Mouse (Mus musculus): ENCODE data around the gene Dcst2.

Dcst2 gene

GRCm38 (mm10) chr3:89364631-89365030, 2.9 kb downstream of the Dcst2 start:
- 57% methylated on average over 8 of the region's 8 CpGs for WGBS

GRCm38 (mm10) chr3:89365153-89365485, 3.3 kb downstream of the Dcst2 start, which contains the start of gene Dcst1:
Dcst1 (minus strand) TSS chr3:89365253.
- 89% methylated on average over 11 of the region's 11 CpGs for WGBS

GRCm38 (mm10) chr3:89365486-89366414, 4.0 kb downstream of the Dcst2 start:
- WGBS: 87% methylated on average over 20 of the region's 20 CpGs

GRCm38 (mm10) chr3:89367338-89367737, 5.6 kb downstream of the Dcst2 start:
- WGBS: 79% methylated on average over 11 of the region's 11 CpGs

- 64% methylated on average over 5 of the region's 5 CpGs for WGBS
These were observed 11.9 kb downstream of the Dcst2 start for GRCm38 (mm10) chr3:89373581-89374231.

GRCm38 (mm10) chr3:89377831-89378230, 16.1 kb downstream of the Dcst2 start:
- WGBS: 72% methylated on average over 4 of the region's 4 CpGs

GRCm38 (mm10) chr3:89378394-89379067, 16.8 kb downstream of the Dcst2 start:
- WGBS: 3% methylated on average over 29 of the region's 29 CpGs

GRCm38 (mm10) chr3:89379388-89380131, 17.8 kb downstream of the Dcst2 start:
- WGBS: 88% methylated on average over 31 of the region's 31 CpGs

- WGBS: 97% methylated on average over 14 of the region's 14 CpGs
These were observed 18.5 kb downstream of the Dcst2 start for GRCm38 (mm10) chr3:89380291-89380690.

- WGBS: 95% methylated on average over 18 of the region's 18 CpGs
These were observed 18.9 kb downstream of the Dcst2 start for GRCm38 (mm10) chr3:89380711-89381110.

- 91% methylated on average over 11 of the region's 11 CpGs for WGBS
These were observed 19.5 kb downstream of the Dcst2 start for GRCm38 (mm10) chr3:89381233-89381632.

- 91% methylated on average over 9 of the region's 9 CpGs for WGBS
These were observed 20.5 kb downstream of the Dcst2 start for GRCm38 (mm10) chr3:89382033-89382882.

GRCm38 (mm10) chr3:89382950-89383349, 21.2 kb downstream of the Dcst2 start:
- WGBS: 84% methylated on average over 5 of the region's 5 CpGs

- 91% methylated on average over 5 of the region's 5 CpGs for WGBS
These were observed 22.0 kb downstream of the Dcst2 start for GRCm38 (mm10) chr3:89383651-89384255.

GRCm38 (mm10) chr3:89384331-89385076, 22.7 kb downstream of the Dcst2 start:
- WGBS: 83% methylated on average over 12 of the region's 12 CpGs

GRCm38 (mm10) chr3:89385451-89385850, 23.7 kb downstream of the Dcst2 start:
- 72% methylated on average over 11 of the region's 11 CpGs for WGBS

- 71% methylated on average over 17 of the region's 17 CpGs for WGBS
These were observed 25.0 kb downstream of the Dcst2 start for GRCm38 (mm10) chr3:89386438-89387420.

GRCm38 (mm10) chr3:89387632-89388031, 25.9 kb downstream of the Dcst2 start:
- WGBS: 84% methylated on average over 11 of the region's 11 CpGs

Measured in cerebral cortex, adult 2 months (tissue).